Mouse (Mus musculus) C2C12 (cell line): ENCODE measurements at regions not wholly inside any gene's neighbourhood (a gene's known extent, or its start where the extent isn't known, plus 50 kb on each side); places are given as distances from the start of the nearest gene placed in this dataset.

Experiments
- H3K27me3 ChIP-seq: one replicate; pipeline ENCODE4 v1.6.1; 2011; ENCODE audit not compliant: control insufficient read depth, insufficient read depth, insufficient read length
- H3K36me3 ChIP-seq: one replicate; pipeline ENCODE4 v1.6.1; 2011; ENCODE audit not compliant: control insufficient read depth, insufficient read depth
- H3K4me3 ChIP-seq: one replicate; pipeline ENCODE4 v1.5.1; 2011; ENCODE audit warnings: mild to moderate bottlenecking, control low read depth; ENCODE audit not compliant: poor library complexity, insufficient read depth, severe bottlenecking
- H3K79me2 ChIP-seq: one replicate; pipeline ENCODE4 v1.6.1; 2011; ENCODE audit not compliant: control insufficient read depth, insufficient read depth
- H3K79me3 ChIP-seq: one replicate; pipeline ENCODE4 v1.6.1; 2011; ENCODE audit warnings: low read depth, control low read depth
- H3ac ChIP-seq: one replicate; pipeline ENCODE3; 2011; ENCODE audit warnings: low read depth; ENCODE audit not compliant: control insufficient read depth, insufficient read length
- CEBPB ChIP-seq: IDR thresholded peaks from one replicate; pipeline ENCODE4 v1.6.1; 2011; ENCODE audit warnings: low read depth, mild to moderate bottlenecking, control low read depth, moderate library complexity
- CTCF ChIP-seq: IDR thresholded peaks from one replicate; pipeline ENCODE4 v1.5.1; 2011; ENCODE audit not compliant: control insufficient read depth, insufficient read depth, insufficient read length
- FOSL1 ChIP-seq: IDR thresholded peaks from one replicate; pipeline ENCODE4 v1.8.0; 2011; ENCODE audit warnings: mild to moderate bottlenecking, low read length; ENCODE audit not compliant: poor library complexity, insufficient read depth, severe bottlenecking
- MAX ChIP-seq: IDR thresholded peaks from one replicate; pipeline ENCODE4 v1.6.1; 2011; ENCODE audit warnings: mild to moderate bottlenecking, control low read depth
- MYOD1 ChIP-seq: IDR thresholded peaks from one replicate; pipeline ENCODE4 v1.6.1; 2011; ENCODE audit warnings: low read depth; ENCODE audit not compliant: control insufficient read depth, insufficient read length
- MYOG ChIP-seq: IDR thresholded peaks from one replicate; pipeline ENCODE4 v1.6.1; 2011; ENCODE audit not compliant: control insufficient read depth, insufficient read length; ENCODE audit errors: extremely low read depth
- USF1 ChIP-seq: IDR thresholded peaks from one replicate; pipeline ENCODE4 v1.6.1; 2011; ENCODE audit warnings: low read depth, mild to moderate bottlenecking, control low read depth, moderate library complexity

DNA sequence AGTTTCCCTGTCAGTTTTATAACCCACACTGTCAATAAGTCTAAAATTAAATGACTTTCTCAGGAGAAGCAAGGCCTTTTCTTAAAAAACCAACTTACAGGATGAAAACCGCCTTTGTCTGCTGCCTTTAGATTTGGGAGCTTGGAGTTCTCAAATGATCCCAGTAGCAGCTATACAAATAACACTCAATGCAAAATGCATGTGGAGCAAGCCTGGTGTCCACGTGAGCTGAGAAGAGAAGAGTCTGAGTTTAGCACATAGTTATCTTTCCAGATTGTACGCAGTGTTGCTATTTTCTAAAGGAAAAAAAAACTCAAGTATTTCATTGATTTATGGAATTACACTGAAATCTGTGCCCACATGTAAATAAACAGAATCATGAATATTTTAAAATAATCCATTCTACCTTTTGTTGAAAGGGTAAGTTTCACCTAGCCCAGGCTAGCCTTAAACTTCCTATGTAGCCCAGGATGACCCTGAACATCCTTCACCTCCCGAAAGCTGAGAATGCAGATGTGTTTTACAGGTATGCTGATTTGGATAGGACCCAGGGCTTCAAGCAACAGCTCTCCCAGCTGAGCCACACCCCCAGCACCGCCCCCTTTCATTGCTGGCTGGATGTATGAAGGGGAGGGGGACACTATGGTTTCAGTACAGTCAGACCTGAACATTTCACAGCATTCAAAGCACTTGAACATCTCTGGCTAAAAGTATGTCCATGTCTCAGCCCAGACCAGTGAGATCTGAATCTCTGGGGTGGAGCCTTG lies 262.5 kb upstream of the Tle3 start:
- no peak overlapping the region for H3K4me3 ChIP-seq
- H3K27me3 ChIP-seq = peaks cover 25% of the 10 kb centered on the region
- no peaks in the 10 kb centered on the region for H3K79me2 ChIP-seq
- H3K79me3 ChIP-seq = no peaks in the 10 kb centered on the region
- no peak for TF ChIP-seq CTCF
- no peak for TF ChIP-seq CEBPB
- no peak for TF ChIP-seq FOSL1
- TF ChIP-seq MYOG = no peak
- TF ChIP-seq USF1 = no peak
- no peak for TF ChIP-seq MAX
- no peak for TF ChIP-seq MYOD1
- H3ac ChIP-seq = no peak overlapping the region
- H3K36me3 ChIP-seq = no peaks in the 10 kb centered on the region

DNA sequence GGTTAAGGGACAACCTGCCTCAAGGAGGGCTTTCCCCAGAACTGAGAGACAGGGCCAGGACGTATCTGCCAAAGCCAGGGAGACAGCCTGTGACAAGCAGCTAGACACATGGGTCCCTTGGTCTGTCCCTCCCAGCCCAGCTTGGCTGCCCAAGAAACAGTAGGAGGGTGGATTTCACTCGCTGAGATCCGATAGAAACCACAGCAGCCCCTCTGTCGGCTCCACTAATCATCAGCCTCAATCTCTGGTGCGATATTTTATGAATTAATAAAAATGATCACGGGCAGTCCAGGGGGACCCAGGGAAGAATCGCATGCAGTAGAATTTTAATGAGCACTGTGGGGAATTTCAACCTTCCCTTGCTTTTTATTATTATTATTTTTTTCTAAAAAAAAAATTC lies 261.0 kb upstream of the Tle3 start:
- no peak overlapping the region for H3ac ChIP-seq
- H3K27me3 ChIP-seq = peaks cover 38% of the 10 kb centered on the region
- H3K4me3 ChIP-seq = no peak overlapping the region
- TF ChIP-seq USF1 (no peak), CTCF (no peak), FOSL1 (no peak), MAX (no peak)
- no peaks in the 10 kb centered on the region for H3K79me2 ChIP-seq
- H3K36me3 ChIP-seq = no peaks in the 10 kb centered on the region
- no peaks in the 10 kb centered on the region for H3K79me3 ChIP-seq

- TF ChIP-seq MYOD1 (peak; percentile 69), CEBPB (no peak)
- no peak overlapping the region for H3K4me3 ChIP-seq
- H3K79me2 ChIP-seq = no peaks in the 10 kb centered on the region
- H3K36me3 ChIP-seq = no peaks in the 10 kb centered on the region
- H3K79me3 ChIP-seq = no peaks in the 10 kb centered on the region
- no peak overlapping the region for H3ac ChIP-seq
- H3K27me3 ChIP-seq = peaks cover 41% of the 10 kb centered on the region
Observed at GRCm38 (mm10) chr9:61111733-61112415, 260.3 kb upstream of the Tle3 start.

DNA sequence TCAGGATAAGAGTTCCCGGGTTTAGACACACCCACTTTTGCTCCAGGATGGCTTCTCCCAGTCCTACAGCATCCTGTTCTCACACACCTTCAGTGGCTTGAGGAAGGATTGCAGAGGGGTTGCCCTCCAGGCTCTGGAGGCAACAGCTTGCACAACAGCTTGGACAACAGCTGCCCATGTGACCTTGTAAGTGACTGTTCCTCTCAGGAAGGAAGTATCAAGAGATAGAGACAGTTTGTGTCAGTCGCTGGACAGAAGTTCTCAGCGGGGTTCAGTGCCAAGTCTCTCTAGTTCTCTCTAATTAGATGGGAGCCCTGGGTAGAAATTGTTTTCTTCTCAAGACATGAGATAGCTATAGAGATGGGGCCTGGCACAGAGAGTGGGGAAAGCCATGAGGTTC lies 252.9 kb upstream of the Tle3 start:
- H3K79me2 ChIP-seq = no peaks in the 10 kb centered on the region
- no peak overlapping the region for H3K4me3 ChIP-seq
- peaks cover 61% of the 10 kb centered on the region for H3K27me3 ChIP-seq
- H3K79me3 ChIP-seq = no peaks in the 10 kb centered on the region
- TF ChIP-seq MAX = no peak
- TF ChIP-seq FOSL1 = no peak
- H3K36me3 ChIP-seq = no peaks in the 10 kb centered on the region
- no peak overlapping the region for H3ac ChIP-seq

DNA sequence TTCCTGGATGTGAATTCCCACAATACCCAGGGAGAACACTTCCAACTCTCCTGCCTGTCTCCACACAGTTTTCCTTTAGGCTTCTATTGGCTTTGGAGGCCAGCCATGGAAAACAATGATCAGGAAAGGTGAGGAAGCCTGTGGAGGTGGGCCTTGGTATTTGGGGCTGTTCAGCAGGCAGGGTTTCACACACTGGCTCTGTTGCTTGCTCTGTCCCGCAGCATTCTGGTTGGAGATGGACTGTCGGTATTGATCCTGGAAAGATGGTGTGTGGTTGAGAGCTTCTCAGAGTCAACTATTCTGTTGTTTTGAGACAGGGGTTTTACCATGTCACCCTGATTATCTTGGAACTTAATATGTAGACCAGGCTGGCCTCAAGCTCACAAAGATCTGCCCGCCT lies 251.6 kb upstream of the Tle3 start:
- peaks cover 60% of the 10 kb centered on the region for H3K27me3 ChIP-seq
- H3K79me3 ChIP-seq = no peaks in the 10 kb centered on the region
- no peak for TF ChIP-seq CTCF
- TF ChIP-seq CEBPB = no peak
- TF ChIP-seq USF1 = no peak
- no peak for TF ChIP-seq FOSL1
- TF ChIP-seq MYOD1 = no peak
- TF ChIP-seq MAX = no peak
- TF ChIP-seq MYOG = no peak
- H3K79me2 ChIP-seq = no peaks in the 10 kb centered on the region
- H3K4me3 ChIP-seq = no peak overlapping the region
- no peak overlapping the region for H3ac ChIP-seq
- no peaks in the 10 kb centered on the region for H3K36me3 ChIP-seq

DNA sequence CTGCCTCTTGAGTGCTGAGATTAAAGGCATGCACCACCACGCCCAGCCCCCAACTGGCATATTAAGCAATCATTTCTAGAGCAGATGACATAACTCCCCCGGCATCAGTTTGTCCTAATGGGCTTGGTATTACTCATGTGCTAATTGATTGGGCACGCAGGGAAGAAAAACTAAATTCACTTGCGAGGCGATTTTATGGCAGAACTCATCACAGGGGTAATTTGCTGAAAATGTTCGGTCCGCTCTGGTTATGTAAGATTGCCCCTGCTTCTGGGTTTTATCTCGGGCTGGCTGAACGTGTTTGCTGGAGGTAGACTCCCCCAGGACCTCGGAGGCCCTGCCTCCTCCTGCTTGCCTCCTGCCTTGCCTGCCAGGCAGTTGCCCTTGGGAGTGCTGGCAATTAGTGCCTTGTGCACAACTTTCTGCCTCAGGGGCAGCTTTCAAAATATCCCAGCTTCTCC lies 251.2 kb upstream of the Tle3 start:
- H3ac ChIP-seq = no peak overlapping the region
- no peaks in the 10 kb centered on the region for H3K36me3 ChIP-seq
- H3K27me3 ChIP-seq = peaks cover 60% of the 10 kb centered on the region

More for the DNA sequence above, 251.2 kb upstream of the Tle3 start:
- Histone ChIP-seq H3K79me2 (no peaks in the 10 kb centered on the region), H3K4me3 (no peak overlapping the region), H3K79me3 (no peaks in the 10 kb centered on the region)
- TF ChIP-seq CEBPB = peak; percentile 61
- no peak for TF ChIP-seq MYOD1
